Mouse (Mus musculus): Measurements from ENCODE around the gene Aldh1a2. TPM values are rescaled to one million over a fixed set of nuclear protein-coding genes. Genes with fewer than 3 reads are reported as not detected.

The Aldh1a2 gene
- polyA plus RNA-seq, 1 experiment from 2014 or later, result 96.1 TPM

- ATAC-seq (ENCODE audit: insufficient number of reproducible peaks, insufficient read depth, low FRiP score, low read depth), result no peak
- H3K9me3 ChIP-seq (ENCODE audit: control insufficient read depth, low read depth, low read length), result no peaks in the 10 kb centered on the region; the same call in 1 of the 2 replicates
- WGBS, result 88% methylated on average over 5 of the region's 5 CpGs
Measured at GRCm38 (mm10) chr9:71319776-71320175, 104.2 kb downstream of the Aldh1a2 start.

GRCm38 (mm10) chr9:71320246-71321155 lies 104.9 kb downstream of the Aldh1a2 start:
- no peak for ATAC-seq (ENCODE audit: insufficient number of reproducible peaks, insufficient read depth, low FRiP score, low read depth)
- 65% methylated on average over 11 of the region's 11 CpGs for WGBS

More at GRCm38 (mm10) chr9:71319776-71320175, 104.2 kb downstream of the Aldh1a2 start:
- H3K36me3 ChIP-seq (ENCODE audit: control insufficient read depth, insufficient read depth, low read length), result no peaks in the 10 kb centered on the region
- no peak overlapping the region for H3K27ac ChIP-seq (ENCODE audit: low read length)
- H3K4me2 ChIP-seq (replicated peaks; ENCODE audit: low read depth, low read length), result no peak overlapping the region
- no peaks in the 10 kb centered on the region for H3K27me3 ChIP-seq (ENCODE audit: control insufficient read depth, insufficient read depth, low read length)
- H3K4me1 ChIP-seq (ENCODE audit: control insufficient read depth, insufficient read depth, low read length), result 0 out of 2 replicates have a peak, but pooled peaks cover 9% of the 10 kb centered on the region
- no peak overlapping the region for H3K4me3 ChIP-seq (ENCODE audit: low read depth, low read length)
- no peak overlapping the region for H3K9ac ChIP-seq (replicated peaks; ENCODE audit: low read depth, low read length)

DNA sequence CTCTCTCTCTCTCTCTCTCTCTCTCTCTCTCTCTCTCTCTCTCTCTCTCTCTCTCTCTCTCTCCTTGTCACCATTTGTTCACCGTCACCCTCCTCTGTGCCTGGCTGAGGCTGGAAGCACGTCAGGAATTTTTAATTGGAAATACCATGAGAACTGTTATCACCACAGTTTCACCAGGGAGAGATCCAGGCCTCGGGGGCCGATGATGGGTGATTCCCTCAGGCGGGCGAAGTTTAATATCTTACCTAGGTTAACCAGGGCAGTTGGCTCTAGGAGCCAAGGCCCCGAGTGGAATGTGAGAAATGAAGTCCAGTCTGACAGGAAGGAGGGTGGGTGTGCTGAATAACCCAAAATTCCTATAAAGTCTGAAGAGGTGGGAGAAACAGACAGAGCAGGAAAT lies 105.8 kb downstream of the Aldh1a2 start:
- ATAC-seq (ENCODE audit: insufficient number of reproducible peaks, insufficient read depth, low FRiP score, low read depth), result no peak
- Histone ChIP-seq H3K9ac (replicated peaks; ENCODE audit: low read depth, low read length) (no peak overlapping the region), H3K4me1 (ENCODE audit: control insufficient read depth, insufficient read depth, low read length) (0 out of 2 replicates have a peak, but pooled peaks cover 9% of the 10 kb centered on the region), H3K27me3 (ENCODE audit: control insufficient read depth, insufficient read depth, low read length) (no peaks in the 10 kb centered on the region), H3K4me2 (replicated peaks; ENCODE audit: low read depth, low read length) (no peak overlapping the region), H3K9me3 (ENCODE audit: control insufficient read depth, low read depth, low read length) (no peaks in the 10 kb centered on the region; the same call in 1 of the 2 replicates), H3K4me3 (ENCODE audit: low read depth, low read length) (no peak overlapping the region), H3K36me3 (ENCODE audit: control insufficient read depth, insufficient read depth, low read length) (no peaks in the 10 kb centered on the region), H3K27ac (ENCODE audit: low read length) (no peak overlapping the region)
- 45% methylated on average over 7 of the region's 7 CpGs for WGBS

More at GRCm38 (mm10) chr9:71320246-71321155, 104.9 kb downstream of the Aldh1a2 start:
- no peaks in the 10 kb centered on the region for H3K36me3 ChIP-seq (ENCODE audit: control insufficient read depth, insufficient read depth, low read length)
- no peak overlapping the region for H3K9ac ChIP-seq (replicated peaks; ENCODE audit: low read depth, low read length)
- no peak overlapping the region for H3K4me3 ChIP-seq (ENCODE audit: low read depth, low read length)
- H3K4me2 ChIP-seq (replicated peaks; ENCODE audit: low read depth, low read length), result no peak overlapping the region
- no peak overlapping the region for H3K27ac ChIP-seq (ENCODE audit: low read length)
- no peaks in the 10 kb centered on the region for H3K27me3 ChIP-seq (ENCODE audit: control insufficient read depth, insufficient read depth, low read length)
- H3K4me1 ChIP-seq (ENCODE audit: control insufficient read depth, insufficient read depth, low read length), result 0 out of 2 replicates have a peak, but pooled peaks cover 9% of the 10 kb centered on the region
- no peaks in the 10 kb centered on the region; the same call in 1 of the 2 replicates for H3K9me3 ChIP-seq (ENCODE audit: control insufficient read depth, low read depth, low read length)

DNA sequence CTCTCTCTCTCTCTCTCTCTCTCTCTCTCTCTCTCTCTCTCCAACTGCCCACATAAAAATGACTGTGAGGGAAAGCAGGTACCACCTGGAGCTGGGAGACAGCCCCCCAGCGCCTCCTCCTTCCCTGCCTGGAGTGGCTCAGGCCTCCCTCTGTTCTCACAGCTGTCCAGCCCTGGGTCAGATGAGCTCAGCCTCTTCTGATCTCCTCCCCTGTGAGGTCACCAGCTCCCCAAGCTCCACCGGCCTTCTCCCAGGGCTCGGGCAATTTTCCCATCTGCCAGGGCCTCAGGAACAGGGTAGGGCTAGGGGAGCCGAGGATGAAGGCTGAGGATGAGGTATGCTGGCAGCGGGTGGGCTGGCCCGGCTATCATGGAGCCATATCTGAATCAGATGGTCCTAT lies 106.3 kb downstream of the Aldh1a2 start:
- Histone ChIP-seq H3K36me3 (ENCODE audit: control insufficient read depth, insufficient read depth, low read length) (no peaks in the 10 kb centered on the region), H3K9me3 (ENCODE audit: control insufficient read depth, low read depth, low read length) (no peaks in the 10 kb centered on the region; the same call in 1 of the 2 replicates), H3K4me3 (ENCODE audit: low read depth, low read length) (no peak overlapping the region), H3K27me3 (ENCODE audit: control insufficient read depth, insufficient read depth, low read length) (no peaks in the 10 kb centered on the region), H3K27ac (ENCODE audit: low read length) (no peak overlapping the region), H3K9ac (replicated peaks; ENCODE audit: low read depth, low read length) (no peak overlapping the region), H3K4me2 (replicated peaks; ENCODE audit: low read depth, low read length) (no peak overlapping the region), H3K4me1 (ENCODE audit: control insufficient read depth, insufficient read depth, low read length) (0 out of 2 replicates have a peak, but pooled peaks cover 9% of the 10 kb centered on the region)
- 51% methylated on average over 6 of the region's 6 CpGs for WGBS
- no peak for ATAC-seq (ENCODE audit: insufficient number of reproducible peaks, insufficient read depth, low FRiP score, low read depth)

GRCm38 (mm10) chr9:71323303-71323952 lies 107.8 kb downstream of the Aldh1a2 start:
- ATAC-seq (ENCODE audit: insufficient number of reproducible peaks, insufficient read depth, low FRiP score, low read depth), result no peak
- H3K4me2 ChIP-seq (replicated peaks; ENCODE audit: low read depth, low read length), result no peak overlapping the region
- no peaks in the 10 kb centered on the region; the same call in 1 of the 2 replicates for H3K9me3 ChIP-seq (ENCODE audit: control insufficient read depth, low read depth, low read length)
- no peaks in the 10 kb centered on the region for H3K27me3 ChIP-seq (ENCODE audit: control insufficient read depth, insufficient read depth, low read length)
- 43% methylated on average over 1 of the region's 1 CpGs for WGBS
- no peaks in the 10 kb centered on the region for H3K36me3 ChIP-seq (ENCODE audit: control insufficient read depth, insufficient read depth, low read length)
- no peak overlapping the region for H3K4me3 ChIP-seq (ENCODE audit: low read depth, low read length)
- H3K9ac ChIP-seq (replicated peaks; ENCODE audit: low read depth, low read length), result no peak overlapping the region
- H3K27ac ChIP-seq (ENCODE audit: low read length), result no peak overlapping the region
- H3K4me1 ChIP-seq (ENCODE audit: control insufficient read depth, insufficient read depth, low read length), result 0 out of 2 replicates have a peak, but pooled peaks cover 4% of the 10 kb centered on the region

DNA sequence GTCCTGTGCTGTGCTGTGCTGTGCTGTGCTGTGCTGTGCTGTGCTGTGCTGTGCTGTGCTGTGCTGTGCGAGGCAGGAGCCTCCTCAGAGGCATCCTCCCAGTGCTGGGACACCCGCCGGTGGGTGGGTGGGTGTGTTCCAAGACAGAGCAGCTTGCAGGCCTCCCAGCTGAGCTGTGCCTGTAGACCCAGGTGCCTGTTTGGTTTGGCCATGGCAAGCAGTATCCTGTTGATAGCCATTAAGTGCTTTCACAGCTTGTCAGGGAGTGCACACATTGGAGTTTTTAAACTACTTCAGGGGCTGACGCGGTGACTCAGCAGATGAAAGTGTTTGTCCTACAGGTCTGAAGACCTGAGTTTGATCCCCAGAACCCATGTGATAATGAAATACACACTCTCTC lies 108.5 kb downstream of the Aldh1a2 start:
- H3K4me1 ChIP-seq (ENCODE audit: control insufficient read depth, insufficient read depth, low read length), result 0 out of 2 replicates have a peak, but pooled peaks cover 4% of the 10 kb centered on the region
- H3K4me3 ChIP-seq (ENCODE audit: low read depth, low read length), result no peak overlapping the region
- no peak overlapping the region for H3K27ac ChIP-seq (ENCODE audit: low read length)
- no peak for ATAC-seq (ENCODE audit: insufficient number of reproducible peaks, insufficient read depth, low FRiP score, low read depth)
- no peak overlapping the region for H3K4me2 ChIP-seq (replicated peaks; ENCODE audit: low read depth, low read length)
- no peaks in the 10 kb centered on the region for H3K36me3 ChIP-seq (ENCODE audit: control insufficient read depth, insufficient read depth, low read length)
- H3K9ac ChIP-seq (replicated peaks; ENCODE audit: low read depth, low read length), result no peak overlapping the region
- no peaks in the 10 kb centered on the region for H3K27me3 ChIP-seq (ENCODE audit: control insufficient read depth, insufficient read depth, low read length)
- 55% methylated on average over 5 of the region's 5 CpGs for WGBS
- H3K9me3 ChIP-seq (ENCODE audit: control insufficient read depth, low read depth, low read length), result no peaks in the 10 kb centered on the region; the same call in 1 of the 2 replicates

- Histone ChIP-seq H3K4me3 (ENCODE audit: low read depth, low read length) (no peak overlapping the region), H3K4me2 (replicated peaks; ENCODE audit: low read depth, low read length) (no peak overlapping the region), H3K27me3 (ENCODE audit: control insufficient read depth, insufficient read depth, low read length) (no peaks in the 10 kb centered on the region), H3K4me1 (ENCODE audit: control insufficient read depth, insufficient read depth, low read length) (0 out of 2 replicates have a peak, but pooled peaks cover 4% of the 10 kb centered on the region), H3K27ac (ENCODE audit: low read length) (no peak overlapping the region), H3K9ac (replicated peaks; ENCODE audit: low read depth, low read length) (no peak overlapping the region), H3K9me3 (ENCODE audit: control insufficient read depth, low read depth, low read length) (no peaks in the 10 kb centered on the region), H3K36me3 (ENCODE audit: control insufficient read depth, insufficient read depth, low read length) (no peaks in the 10 kb centered on the region)
- ATAC-seq (ENCODE audit: insufficient number of reproducible peaks, insufficient read depth, low FRiP score, low read depth), result no peak
- WGBS, result 81% methylated on average over 4 of the region's 4 CpGs
Measured at GRCm38 (mm10) chr9:71326261-71326660, 110.7 kb downstream of the Aldh1a2 start.

DNA sequence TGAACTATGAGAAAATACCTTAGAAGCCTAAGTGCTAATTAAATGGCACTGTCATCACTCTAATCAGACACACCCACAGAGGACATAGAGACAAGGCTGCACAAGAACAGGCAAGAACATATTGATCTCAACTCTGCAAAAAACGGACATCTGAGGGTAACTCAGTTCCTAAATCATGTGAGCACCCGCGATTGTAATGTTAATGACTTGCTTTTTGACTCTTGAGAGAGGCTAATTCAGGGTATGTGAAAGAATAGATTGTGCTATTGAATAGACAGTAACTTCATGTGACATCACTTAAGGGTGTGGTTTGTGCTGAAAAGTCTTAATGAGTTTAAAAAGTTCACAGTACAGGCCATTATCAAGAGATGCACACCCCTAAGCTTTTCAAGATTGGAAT lies 116.1 kb downstream of the Aldh1a2 start:
- no peak overlapping the region for H3K4me3 ChIP-seq (ENCODE audit: low read depth, low read length)
- no peaks in the 10 kb centered on the region for H3K36me3 ChIP-seq (ENCODE audit: control insufficient read depth, insufficient read depth, low read length)
- no peaks in the 10 kb centered on the region for H3K4me1 ChIP-seq (ENCODE audit: control insufficient read depth, insufficient read depth, low read length)
- no peak overlapping the region for H3K27ac ChIP-seq (ENCODE audit: low read length)
- H3K9ac ChIP-seq (replicated peaks; ENCODE audit: low read depth, low read length), result no peak overlapping the region
- no peak for ATAC-seq (ENCODE audit: insufficient number of reproducible peaks, insufficient read depth, low FRiP score, low read depth)
- no peaks in the 10 kb centered on the region for H3K27me3 ChIP-seq (ENCODE audit: control insufficient read depth, insufficient read depth, low read length)
- 72% methylated on average over 3 of the region's 3 CpGs for WGBS
- H3K9me3 ChIP-seq (ENCODE audit: control insufficient read depth, low read depth, low read length), result no peaks in the 10 kb centered on the region
- no peak overlapping the region for H3K4me2 ChIP-seq (replicated peaks; ENCODE audit: low read depth, low read length)

Measured in stomach, embryonic 14.5 days (tissue).